Mouse (Mus musculus): ENCODE data around the gene Faf1.

DNA sequence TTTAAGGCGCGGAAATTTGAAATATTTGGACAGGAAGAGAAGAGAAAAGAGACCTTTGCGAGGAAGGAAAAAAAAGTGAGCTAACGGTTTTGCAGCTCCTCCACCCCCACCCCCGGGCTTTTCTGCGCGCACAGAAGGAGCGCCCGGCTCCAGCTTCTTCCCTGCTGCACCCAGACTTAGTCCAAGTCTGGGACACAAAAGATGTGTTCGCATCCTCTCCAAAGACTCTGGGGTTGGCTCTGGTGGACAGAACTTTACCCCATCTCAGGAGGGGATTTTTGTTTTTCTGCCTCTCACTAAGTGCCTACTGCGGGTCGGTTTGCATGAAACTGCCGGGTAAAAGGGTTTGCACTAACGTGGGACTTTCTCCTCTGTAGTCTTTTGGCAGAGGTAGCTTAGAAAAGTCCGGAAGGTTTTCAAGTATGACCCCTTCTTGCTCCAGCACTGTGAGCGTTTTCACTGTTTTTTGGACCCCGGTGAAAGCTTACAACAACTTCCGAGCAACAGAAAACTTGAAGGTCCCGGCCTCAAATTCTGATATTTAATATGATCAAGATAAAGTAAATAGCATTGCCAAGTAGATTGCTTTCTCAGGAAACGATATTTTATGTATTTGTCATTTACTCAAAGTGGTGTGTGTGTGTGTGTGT, 18.4 kb upstream of the Faf1 start:
- TF ChIP-seq CTCF (IDR thresholded peaks at IDR 0.05; ENCODE audit: low read depth) (no peak), EP300 (IDR thresholded peaks at IDR 0.05; ENCODE audit: low read depth) (no peak)

Measured in liver, embryonic 14.5 days (tissue).